Mouse (Mus musculus) neutrophil, adult 5-6 weeks (primary cell): ENCODE data around the gene Tcea2. TPM values are rescaled to one million over a fixed set of nuclear protein-coding genes. Genes with fewer than 3 reads are reported as not detected.

Experiments used
- ATAC-seq: fragments of 151-379, 151-347 bp; 2 replicates; pipeline ENCODE4 v1.8.0; 2017; ENCODE audit warnings: mild to moderate bottlenecking, moderate TSS enrichment; ENCODE audit not compliant: insufficient number of reproducible peaks, poor library complexity, low FRiP score, severe bottlenecking; ENCODE audit errors: extremely low read depth
- total RNA-seq: library from RNA; stranded (forward); fragments of 200-1000 nt; gene quantifications from 2 replicates; pipeline ENCODE4 v1.2.3, GENCODE M21; 2017

Gene Tcea2
- total RNA-seq, 1 experiment from 2014 or later, result 18.4 TPM

DNA sequence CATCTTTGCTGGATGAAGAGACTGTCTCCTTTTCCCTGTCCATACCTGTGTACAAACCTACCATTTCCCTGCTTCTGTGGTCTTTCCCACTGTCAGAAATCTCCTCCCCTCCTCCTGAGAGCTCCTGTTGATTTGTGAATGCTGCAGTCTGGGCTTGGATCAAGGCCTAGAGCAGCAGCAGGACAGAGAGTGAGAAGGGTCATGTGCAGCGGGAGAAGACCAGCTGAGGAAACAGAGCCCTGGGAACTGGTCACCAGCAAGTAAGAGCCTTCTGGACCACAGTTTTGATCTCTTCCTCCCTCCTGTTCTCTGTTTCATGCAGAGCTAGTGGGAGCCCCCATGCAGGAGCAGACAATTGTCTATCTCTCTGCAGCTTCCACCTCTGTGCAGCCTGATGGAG lies 15.7 kb downstream of the Tcea2 start:
- ATAC-seq, result no peak

DNA sequence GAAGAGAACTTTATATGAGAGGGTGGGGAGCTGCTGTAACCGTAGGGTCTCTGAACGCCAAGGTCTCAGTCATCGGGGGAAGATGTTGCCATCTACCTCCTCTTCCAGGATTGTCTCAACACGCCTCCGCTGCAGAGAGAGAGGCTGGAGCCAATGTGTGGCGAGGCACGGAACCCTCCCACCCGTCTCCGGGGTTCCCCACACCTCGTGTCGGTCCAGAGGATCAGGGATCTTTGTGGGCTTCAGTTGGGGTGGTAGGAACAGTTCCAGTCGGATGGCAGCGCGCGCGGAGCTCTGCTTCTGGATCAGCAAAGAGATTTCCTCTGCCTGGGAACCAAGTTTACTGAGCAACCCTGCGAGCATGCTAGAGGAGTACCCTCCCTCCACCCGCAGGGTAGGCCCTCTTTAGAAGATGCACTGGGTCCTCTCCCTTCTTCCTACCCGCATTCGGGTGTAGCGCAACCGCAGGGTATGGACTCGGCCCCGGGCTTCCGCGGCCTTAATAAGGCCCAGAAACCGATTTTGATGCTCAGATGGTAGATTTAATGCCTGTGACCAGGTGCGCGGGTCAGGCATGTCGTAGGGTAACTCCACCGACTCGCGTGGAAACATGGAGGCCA lies 16.8 kb downstream of the Tcea2 start:
- no peak for ATAC-seq

DNA sequence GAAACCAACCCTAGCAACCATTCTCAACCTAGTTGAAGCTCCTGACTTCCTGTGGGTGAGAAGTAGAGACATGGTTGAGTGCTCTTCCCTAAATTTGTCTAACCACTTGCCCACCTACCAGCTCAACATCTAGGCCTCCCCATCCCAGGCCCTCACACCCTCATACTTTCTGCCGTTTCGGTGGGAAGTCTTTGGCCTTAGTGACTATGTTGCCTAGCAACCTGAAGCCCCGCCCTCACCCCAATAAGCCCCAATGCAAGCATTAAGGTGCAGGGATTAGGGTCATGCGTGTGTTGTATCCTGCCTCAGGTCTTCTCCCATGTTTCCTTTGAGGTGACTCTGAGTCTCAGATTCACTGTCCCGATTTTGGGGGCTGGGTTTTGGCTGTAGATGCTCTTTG lies 18.1 kb downstream of the Tcea2 start, which contains the start of gene Lkaaear1:
TSS of gene Lkaaear1 (minus strand) at position 202 of the 400 bp plus-strand sequence.
- no peak for ATAC-seq

DNA sequence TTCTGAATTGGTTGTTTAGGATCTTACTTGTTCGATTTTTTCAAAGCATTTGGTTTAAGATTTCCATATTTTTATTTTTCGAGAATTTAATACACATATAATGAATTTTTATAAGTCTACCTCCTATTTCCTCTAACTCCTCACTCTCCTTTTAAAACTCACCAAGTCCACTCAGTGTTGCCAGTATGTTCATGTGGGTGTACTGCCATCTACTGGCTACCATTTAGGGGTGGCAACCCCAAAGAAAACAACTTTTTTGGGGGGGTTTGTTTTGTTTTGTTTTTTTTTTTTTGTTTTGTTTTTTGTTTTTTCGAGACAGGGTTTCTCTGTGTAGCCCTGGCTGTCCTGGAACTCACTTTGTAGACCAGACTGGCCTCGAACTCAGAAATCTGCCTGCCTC lies 26.6 kb downstream of the Tcea2 start:
- ATAC-seq, result peak; percentile 75; the same call in 1 of the 2 replicates

DNA sequence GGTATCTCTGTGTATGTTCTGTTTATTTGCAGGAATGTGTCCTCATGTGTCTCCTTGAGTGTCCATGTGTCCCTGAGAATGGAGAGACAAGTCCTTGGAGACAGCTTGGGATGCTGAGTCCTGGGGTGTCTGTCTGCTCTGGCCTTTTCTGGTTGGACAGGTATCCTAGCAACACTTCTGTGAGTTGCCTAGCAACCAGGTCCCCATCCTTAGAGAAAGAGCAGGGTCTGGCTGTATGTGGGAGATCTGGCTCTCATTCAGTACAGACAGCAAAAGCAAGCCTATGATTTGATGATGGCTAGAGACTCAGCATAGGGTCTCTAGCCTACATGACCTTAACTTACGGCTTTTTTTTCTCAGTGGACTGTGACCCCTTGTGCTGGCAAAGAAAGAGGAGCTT lies 33.6 kb downstream of the Tcea2 start:
- ATAC-seq, result no peak

DNA sequence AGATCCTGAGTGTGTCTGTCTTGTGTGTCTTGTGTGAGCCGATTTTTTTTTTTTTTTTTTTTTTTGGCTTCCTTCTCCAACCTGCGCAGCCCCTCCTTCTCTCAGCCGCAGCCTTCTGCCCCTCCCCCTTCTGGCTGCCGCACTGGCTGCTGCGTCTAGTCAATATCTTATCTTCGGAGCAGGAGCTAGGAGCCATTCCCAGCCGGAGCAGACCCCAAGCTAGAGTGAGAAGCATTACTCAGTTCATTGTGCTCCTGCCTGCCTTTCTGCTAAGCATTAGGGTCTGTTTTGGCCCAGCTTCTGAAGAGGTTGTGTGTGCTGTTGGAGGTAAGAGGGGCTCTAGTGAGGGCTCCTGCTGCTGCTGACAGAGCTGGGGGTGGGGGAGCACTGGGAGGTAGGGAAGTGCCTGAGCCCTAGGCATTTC lies 34.8 kb downstream of the Tcea2 start, which contains the start of gene Oprl1:
TSS of gene Oprl1 (plus strand) at position 114 of the 424 bp plus-strand sequence.
- no peak for ATAC-seq

DNA sequence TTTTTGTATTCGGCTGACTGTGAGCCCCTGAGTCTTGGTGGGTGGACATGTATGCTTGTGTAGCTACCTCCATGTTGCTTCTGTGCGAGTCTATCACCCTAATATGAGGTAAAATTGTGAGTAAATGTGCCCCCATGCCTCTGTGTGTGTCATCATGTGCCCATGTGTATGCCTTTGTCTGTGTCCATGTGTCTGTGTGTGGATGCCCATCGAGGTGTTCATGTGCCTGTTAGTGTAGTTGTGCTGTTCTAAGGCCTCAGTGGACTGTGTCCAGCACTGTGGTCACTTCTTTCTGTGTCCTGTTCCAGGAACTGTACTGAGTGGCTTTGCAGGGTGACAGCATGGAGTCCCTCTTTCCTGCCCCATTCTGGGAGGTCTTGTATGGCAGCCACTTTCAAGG lies 35.3 kb downstream of the Tcea2 start:
- ATAC-seq, result no peak

DNA sequence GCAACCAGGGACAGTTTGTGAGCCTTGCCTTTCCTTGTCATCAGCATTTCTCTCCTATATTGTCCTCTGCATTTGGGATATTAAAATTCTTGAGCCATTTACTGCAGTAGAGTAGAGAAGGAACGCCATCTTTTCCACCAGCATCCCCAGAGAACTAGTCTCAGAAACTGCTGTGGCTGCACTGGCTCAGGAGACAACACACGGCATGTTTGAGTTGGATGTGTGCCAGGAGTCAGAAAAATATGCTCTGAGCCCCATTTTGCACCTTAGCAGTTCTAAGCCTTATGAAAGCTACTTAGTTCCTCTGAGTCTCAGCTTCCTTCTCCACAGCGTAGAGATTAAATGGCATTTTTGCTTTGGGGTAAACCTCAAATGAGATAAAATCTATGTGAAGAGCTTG lies 36.9 kb downstream of the Tcea2 start:
- no peak for ATAC-seq

DNA sequence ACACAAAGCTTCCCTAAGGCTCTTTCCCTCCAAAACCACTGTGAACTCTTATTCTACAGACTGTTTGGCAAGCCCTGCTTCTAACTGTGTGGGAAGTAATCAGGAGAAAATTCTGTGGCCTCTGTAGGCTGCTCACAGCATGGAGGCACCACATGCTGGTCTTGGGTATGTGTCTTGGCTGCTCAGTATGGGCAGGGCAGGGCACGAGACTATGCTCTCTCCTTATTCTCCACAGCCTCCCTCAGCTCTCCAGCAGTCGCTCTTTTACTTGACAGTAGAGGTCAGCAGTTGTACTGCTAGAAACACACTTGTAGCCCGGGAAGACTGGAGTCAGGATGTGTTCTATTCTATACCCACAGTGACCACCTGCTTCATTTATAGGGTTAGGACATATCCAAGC lies 40.0 kb downstream of the Tcea2 start:
- no peak for ATAC-seq

DNA sequence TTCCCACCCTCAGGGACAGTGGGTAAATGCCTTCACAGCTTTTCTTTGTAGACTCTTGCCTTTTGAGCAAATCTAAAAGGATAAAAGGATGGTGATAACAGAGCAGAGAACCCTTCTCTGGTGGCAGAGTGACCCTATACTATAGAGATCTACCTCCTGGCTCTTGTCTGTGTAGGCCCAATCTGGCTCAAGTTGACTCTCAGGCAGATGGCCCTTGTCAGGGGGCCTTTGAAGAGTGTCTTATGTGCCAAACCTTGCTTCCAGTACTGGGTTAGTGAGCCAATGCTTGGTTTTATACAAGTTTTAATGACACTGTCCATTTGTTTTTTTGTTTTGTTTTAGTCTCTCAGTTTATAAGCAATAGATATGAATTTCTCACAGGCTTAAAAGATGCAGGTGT lies 41.1 kb downstream of the Tcea2 start:
- ATAC-seq, result no peak

DNA sequence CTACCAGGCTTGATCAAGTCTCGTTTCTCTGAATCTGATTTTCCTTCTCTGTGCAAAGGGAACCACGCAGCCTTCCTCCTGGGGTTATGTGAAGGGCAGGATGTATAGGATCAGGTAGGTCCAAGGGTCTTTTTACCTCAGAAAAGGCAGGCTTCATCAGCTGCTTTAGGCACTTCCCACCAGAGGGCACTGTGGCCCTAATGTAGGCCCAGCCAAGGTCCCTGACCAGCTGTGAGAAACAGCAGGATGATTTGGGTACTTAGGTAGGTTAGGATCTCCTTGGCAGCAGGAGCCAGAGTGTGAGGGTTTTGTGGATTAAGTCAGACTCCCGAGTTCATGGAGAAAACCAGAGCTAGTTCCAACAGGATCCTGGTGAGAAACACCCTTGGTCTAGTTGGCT lies 42.1 kb downstream of the Tcea2 start:
- no peak for ATAC-seq

DNA sequence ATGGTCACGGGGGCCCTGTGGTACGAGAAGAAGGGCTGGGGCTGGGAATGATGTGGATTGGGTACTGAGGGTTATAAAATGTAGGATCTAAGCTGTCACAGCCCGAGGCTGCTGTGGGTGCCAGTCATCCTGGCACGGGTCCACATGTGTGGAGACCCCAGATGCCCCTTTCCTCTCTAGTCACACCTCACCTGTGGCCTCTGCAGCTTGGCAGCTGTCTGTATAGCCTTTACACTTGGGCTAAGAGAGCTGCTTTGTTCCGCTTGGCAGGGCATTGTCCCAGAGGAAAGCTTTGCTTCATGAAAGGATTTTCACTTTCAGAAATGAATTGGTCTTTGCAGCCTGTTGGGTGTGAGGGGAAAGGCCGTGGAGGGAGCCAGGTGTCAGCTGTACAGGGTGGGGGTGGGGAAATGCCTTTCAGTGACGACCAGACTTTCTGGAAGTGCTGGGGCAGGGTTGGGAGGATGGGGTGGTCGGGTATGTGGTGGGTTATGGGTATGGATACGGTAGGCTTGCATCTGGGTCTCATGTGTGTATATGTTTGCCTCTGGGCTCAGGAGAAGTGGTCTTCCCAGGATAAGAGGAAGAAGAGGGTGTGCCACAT lies 47.7 kb downstream of the Tcea2 start:
- ATAC-seq, result no peak

DNA sequence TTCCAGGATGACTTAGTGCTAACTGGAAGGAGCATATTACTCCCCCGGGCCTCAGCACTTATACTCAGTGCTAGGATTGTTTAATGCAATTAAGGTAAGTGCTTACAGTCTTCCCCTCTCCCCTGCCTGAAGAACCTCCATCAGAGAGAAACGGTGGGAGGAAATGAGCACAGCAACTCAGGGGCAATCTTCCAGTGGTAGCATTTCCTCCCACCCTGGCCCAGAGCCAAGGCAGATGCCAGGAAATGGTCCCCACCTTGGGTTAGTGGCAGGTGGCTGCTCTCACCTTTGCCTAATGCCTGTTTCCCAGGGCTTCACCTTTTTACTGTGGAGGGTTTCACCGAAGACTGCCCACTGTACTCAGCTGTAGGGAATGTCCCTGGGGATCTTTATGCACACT lies 49.9 kb downstream of the Tcea2 start:
- ATAC-seq, result no peak

Other genes starting within 250 kb of the Tcea2 start
- gene Zbtb46, start 220.9 kb upstream of the Tcea2 start, total RNA-seq, result 0.74 and 1.0 TPM in 2 replicates
- gene Abhd16b, start 187.1 kb upstream of the Tcea2 start, total RNA-seq, result 0.35 TPM in 1 of 2 replicates, not detected in the other
- 54.2 and 61.4 TPM in 2 replicates for gene Tpd52l2, start 183.2 kb upstream of the Tcea2 start, total RNA-seq
- gene Dnajc5, start 159.8 kb upstream of the Tcea2 start, total RNA-seq, result 81.3 and 85.7 TPM in 2 replicates
- 142 and 143 TPM in 2 replicates for gene Uckl1, start 95.4 kb upstream of the Tcea2 start, total RNA-seq
- gene Prpf6, start 88.4 kb upstream of the Tcea2 start, total RNA-seq, result 103 and 106 TPM in 2 replicates
- 24.6 and 26.6 TPM in 2 replicates for gene Zfp512b, start 87.5 kb upstream of the Tcea2 start, total RNA-seq
- 6.9 and 9.7 TPM in 2 replicates for gene Samd10, start 81.1 kb upstream of the Tcea2 start, total RNA-seq
- gene Gm29797, start 23.3 kb upstream of the Tcea2 start, total RNA-seq, result not detected in 2 replicates
- not detected in 2 replicates for gene Sox18, start 8.7 kb upstream of the Tcea2 start, total RNA-seq
- gene Rgs19, start 13.7 kb downstream of the Tcea2 start, total RNA-seq, result 175 and 197 TPM in 2 replicates
- gene Lkaaear1, start 18.1 kb downstream of the Tcea2 start, total RNA-seq, result not detected in 2 replicates
- 0.49 and 0.81 TPM in 2 replicates for gene Oprl1, start 34.7 kb downstream of the Tcea2 start, total RNA-seq
- 0.58 TPM in 1 of 2 replicates, not detected in the other for gene Myt1, start 83.0 kb downstream of the Tcea2 start, total RNA-seq
- 71.7 and 73.3 TPM in 2 replicates for gene Pcmtd2, start 157.5 kb downstream of the Tcea2 start, total RNA-seq
- 12.5 and 14.1 TPM in 2 replicates for gene Polr3k, start 184.0 kb downstream of the Tcea2 start, total RNA-seq